Mouse (Mus musculus): ENCODE results near the gene Gas2l2.

- TF ChIP-seq CTCF (conservative IDR thresholded peaks at IDR 0.05; ENCODE audit: low read length) (no peak), NANOG (IDR thresholded peaks at IDR 0.05; ENCODE audit: borderline replicate concordance, low read length) (no peak)
Observed at GRCm38 (mm10) chr11:83409792-83410291, 19.4 kb downstream of the Gas2l2 start.

Data from E14TG2a.4 (cell line).